8 mouse cellular contexts compared by ENCODE assay signal in the genomic region with DNA sequence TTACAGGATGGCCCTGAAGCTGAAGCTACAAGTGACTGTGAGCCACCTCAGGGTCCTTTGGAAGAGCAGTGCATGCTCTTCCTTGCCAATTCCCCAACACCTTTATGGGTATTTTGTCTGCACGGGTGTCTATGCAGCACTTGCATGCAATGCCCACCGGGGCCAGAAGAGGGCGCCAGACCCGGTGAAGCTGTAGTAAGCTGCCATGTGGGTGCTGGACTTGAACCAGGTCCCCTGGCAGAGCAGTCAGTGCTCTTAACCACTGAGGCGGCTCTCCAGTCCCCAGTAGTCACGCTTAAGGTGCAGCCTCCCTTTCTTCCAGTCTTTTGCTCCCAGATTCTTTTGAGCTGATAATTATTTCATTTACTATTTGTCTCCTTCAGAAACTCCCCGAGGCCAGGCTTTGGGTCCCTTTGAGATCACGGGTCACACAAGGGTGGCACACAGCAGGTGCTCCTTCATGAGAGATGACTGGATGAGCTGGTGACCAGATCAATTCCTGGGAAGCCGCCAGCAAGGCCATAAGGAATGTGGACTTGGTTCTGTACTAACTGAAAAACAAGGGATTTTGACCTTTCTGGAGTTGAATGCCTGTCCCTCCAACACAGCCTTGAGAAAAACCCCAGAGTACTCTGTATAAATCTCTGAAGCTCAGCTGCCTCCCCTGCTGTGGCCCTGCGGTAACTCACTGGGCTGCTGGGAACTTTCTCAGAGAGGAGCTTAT. TPM values are rescaled to one million over a fixed set of nuclear protein-coding genes. Genes with fewer than 3 reads are reported as not detected.
DNase-seq lines count a peak whose midpoint lies in the region; ATAC-seq lines count a peak whose summit lies in the region.

No protein-coding gene starts in this region.

- 79% methylated on average over 10 of the region's 10 CpGs for WGBS in liver, embryonic 11.5 days
- 77% methylated on average over 10 of the region's 10 CpGs for WGBS in hindbrain, embryonic 12.5 days

- no peak overlapping the region for H3K27ac ChIP-seq in liver, embryonic 11.5 days (ENCODE audit: low read depth, low read length)
- no peak overlapping the region for H3K27ac ChIP-seq in hindbrain, embryonic 12.5 days

- H3K9ac ChIP-seq in liver, embryonic 11.5 days (ENCODE audit: low read depth, low read length), result no peak overlapping the region
- no peak overlapping the region for H3K9ac ChIP-seq in hindbrain, embryonic 12.5 days

- no peaks in the 10 kb centered on the region; the same call in 1 of the 2 replicates for H3K9me3 ChIP-seq in liver, embryonic 11.5 days (ENCODE audit: control insufficient read depth, low read length)
- no peaks in the 10 kb centered on the region for H3K9me3 ChIP-seq in hindbrain, embryonic 12.5 days (replicated peaks)

- peak; percentile 78 to 87 for DNase-seq in cerebellum, postnatal 10 days
- no peak for DNase-seq in cerebellum, adult 9-11 months
- DNase-seq in liver, result peak; percentile 81
- DNase-seq in liver, embryonic 11.5 days (ENCODE audit: low spot score), result no peak
- peak; percentile 85 to 87 for DNase-seq in kidney, adult 8-10 months
- DNase-seq in naive thymus-derived CD4-positive, alpha-beta T cell, adult 2 months (ENCODE audit: low read depth), result peak; percentile 73
- no peak for DNase-seq in embryo, embryonic 9.5 days (ENCODE audit: extremely low spot score)

- H3K4me1 ChIP-seq in liver, embryonic 11.5 days (replicated peaks; ENCODE audit: control insufficient read depth, insufficient read depth, low read length), result peaks cover 9% of the 10 kb centered on the region
- no peaks in the 10 kb centered on the region for H3K4me1 ChIP-seq in hindbrain, embryonic 12.5 days

- H3K4me3 ChIP-seq in liver, embryonic 11.5 days (ENCODE audit: low read depth, low read length), result no peak overlapping the region
- H3K4me3 ChIP-seq in hindbrain, embryonic 12.5 days, result no peak overlapping the region

- no peak for ATAC-seq in liver, embryonic 11.5 days (replicated peaks; ENCODE audit: low FRiP score)
- ATAC-seq in hindbrain, embryonic 12.5 days (ENCODE audit: low FRiP score), result no peak

- H3K36me3 ChIP-seq in liver, embryonic 11.5 days (ENCODE audit: control insufficient read depth, insufficient read depth, low read length), result no peaks in the 10 kb centered on the region
- H3K36me3 ChIP-seq in hindbrain, embryonic 12.5 days, result no peaks in the 10 kb centered on the region

- no peak overlapping the region for H3K4me2 ChIP-seq in liver, embryonic 11.5 days
- H3K4me2 ChIP-seq in hindbrain, embryonic 12.5 days (replicated peaks), result no peak overlapping the region

- no peaks in the 10 kb centered on the region for H3K27me3 ChIP-seq in liver, embryonic 11.5 days (replicated peaks; ENCODE audit: control insufficient read depth, insufficient read depth, low read length)
- H3K27me3 ChIP-seq in hindbrain, embryonic 12.5 days, result no peaks in the 10 kb centered on the region

RNA-seq across cellular contexts. Expression of gene Pxt1, which starts 6.9 kb away (rescaled TPM):
- polyA plus RNA-seq in liver, embryonic 11.5 days (2014; fragmentation: Nextera tagmentation; extraction: Ambion mirVana), result 0.30 and 0.92 TPM in 2 replicates
- not detected in 2 replicates for polyA plus RNA-seq in hindbrain, embryonic 12.5 days (2016; fragmentation: Nextera tagmentation; extraction: Ambion mirVana)

RNA-seq across cellular contexts. Expression of gene Kctd20, which starts 15.0 kb away (rescaled TPM):
- 75.2 and 89.2 TPM in 2 replicates for polyA plus RNA-seq in liver, embryonic 11.5 days (2014; fragmentation: Nextera tagmentation; extraction: Ambion mirVana)
- 120 and 122 TPM in 2 replicates for polyA plus RNA-seq in hindbrain, embryonic 12.5 days (2016; fragmentation: Nextera tagmentation; extraction: Ambion mirVana)

RNA-seq across cellular contexts. Expression of gene 4930539E08Rik, which starts 21.7 kb away (rescaled TPM):
- polyA plus RNA-seq in liver, embryonic 11.5 days (2014; fragmentation: Nextera tagmentation; extraction: Ambion mirVana), result 0.08 and 0.48 TPM in 2 replicates
- 0.10 and 0.13 TPM in 2 replicates for polyA plus RNA-seq in hindbrain, embryonic 12.5 days (2016; fragmentation: Nextera tagmentation; extraction: Ambion mirVana)

Comparison
In these comparisons a context has a peak if more than half of its experiments do, and no peak if none do; other contexts are left out.
1. DNase-seq: peak in cerebellum, postnatal 10 days (2 of 2), liver (single experiment), kidney, adult 8-10 months (2 of 2) and naive thymus-derived CD4-positive, alpha-beta T cell, adult 2 months (single experiment); none in cerebellum, adult 9-11 months (single experiment), liver, embryonic 11.5 days (single experiment) and embryo, embryonic 9.5 days (single experiment).